Mouse (Mus musculus) megakaryocyte progenitor cell, adult 5-6 weeks (primary cell): ENCODE data around the gene Snx6. TPM values are rescaled to one million over a fixed set of nuclear protein-coding genes. Genes with fewer than 3 reads are reported as not detected.
"Not testable (repeated sequence)": the region's sequence is repeated elsewhere in the genome, so short reads cannot be mapped to it uniquely, and the experiment has no call there.

Experiments used
- ATAC-seq: replicated peaks from 2 replicates; pipeline ENCODE4 v1.8.0; 2016; ENCODE audit warnings: mild to moderate bottlenecking, moderate TSS enrichment, inconsistent platforms; ENCODE audit not compliant: poor library complexity
- total RNA-seq, 2 experiments: library from RNA; stranded (forward) in 1 of 2; stranded (reverse) in 1 of 2; fragments of 157-497, 149-512 nt in 1 of 2; fragments of 200-1000 nt in 1 of 2; gene quantifications; 2 replicates each; pipeline versions ENCODE4 v1.2.3 to v1.2.4; 2015 to 2017

The Snx6 gene
- total RNA-seq (2015) = 66.3 and 70.5 TPM in 2 replicates
- 71.7 and 80.0 TPM in 2 replicates for total RNA-seq (2017)

- peak; percentile 97 for ATAC-seq
These were observed at the start of gene Snx6 for GRCm38 (mm10) chr12:54795153-54795998. Gene Snx6 (minus strand): TSS chr12:54795703.

GRCm38 (mm10) chr12:54844415-54844814, 48.9 kb upstream of the Snx6 start:
- ATAC-seq = peak; percentile 52

GRCm38 (mm10) chr12:54841576-54841975, 46.1 kb upstream of the Snx6 start:
- ATAC-seq = no peak

- ATAC-seq = no peak
These were observed 44.3 kb upstream of the Snx6 start for GRCm38 (mm10) chr12:54839815-54840214.

- ATAC-seq = no peak
These were observed 43.4 kb upstream of the Snx6 start for GRCm38 (mm10) chr12:54838931-54839330.

GRCm38 (mm10) chr12:54835608-54836570, 40.4 kb upstream of the Snx6 start:
- no peak for ATAC-seq

- peak; percentile 70 for ATAC-seq
These were observed 39.5 kb upstream of the Snx6 start for GRCm38 (mm10) chr12:54834925-54835447.

GRCm38 (mm10) chr12:54833856-54834399, 38.4 kb upstream of the Snx6 start:
- no peak for ATAC-seq

- not testable (repeated sequence) for ATAC-seq
These were observed 36.4 kb upstream of the Snx6 start for GRCm38 (mm10) chr12:54831927-54832326.

GRCm38 (mm10) chr12:54830574-54830973, 35.1 kb upstream of the Snx6 start:
- peak; percentile 85 for ATAC-seq

GRCm38 (mm10) chr12:54829876-54830275, 34.4 kb upstream of the Snx6 start:
- no peak for ATAC-seq

GRCm38 (mm10) chr12:54828043-54828442, 32.5 kb upstream of the Snx6 start:
- ATAC-seq = no peak

- ATAC-seq = peak; percentile 93
These were observed 29.7 kb upstream of the Snx6 start for GRCm38 (mm10) chr12:54825202-54825601.

- ATAC-seq = no peak
These were observed 27.4 kb upstream of the Snx6 start for GRCm38 (mm10) chr12:54822836-54823426.

- ATAC-seq = peak; percentile 59
These were observed 25.2 kb upstream of the Snx6 start for GRCm38 (mm10) chr12:54820684-54821161.

GRCm38 (mm10) chr12:54819181-54819935, 23.9 kb upstream of the Snx6 start:
- ATAC-seq = peak; percentile 49

- no peak for ATAC-seq
These were observed 14.6 kb upstream of the Snx6 start for GRCm38 (mm10) chr12:54810142-54810541.

GRCm38 (mm10) chr12:54807481-54807880, 12.0 kb upstream of the Snx6 start:
- ATAC-seq = no peak

GRCm38 (mm10) chr12:54806131-54806530, 10.6 kb upstream of the Snx6 start:
- peak; percentile 17; the same call in 1 of the 2 replicates for ATAC-seq
